In the genomic region with DNA sequence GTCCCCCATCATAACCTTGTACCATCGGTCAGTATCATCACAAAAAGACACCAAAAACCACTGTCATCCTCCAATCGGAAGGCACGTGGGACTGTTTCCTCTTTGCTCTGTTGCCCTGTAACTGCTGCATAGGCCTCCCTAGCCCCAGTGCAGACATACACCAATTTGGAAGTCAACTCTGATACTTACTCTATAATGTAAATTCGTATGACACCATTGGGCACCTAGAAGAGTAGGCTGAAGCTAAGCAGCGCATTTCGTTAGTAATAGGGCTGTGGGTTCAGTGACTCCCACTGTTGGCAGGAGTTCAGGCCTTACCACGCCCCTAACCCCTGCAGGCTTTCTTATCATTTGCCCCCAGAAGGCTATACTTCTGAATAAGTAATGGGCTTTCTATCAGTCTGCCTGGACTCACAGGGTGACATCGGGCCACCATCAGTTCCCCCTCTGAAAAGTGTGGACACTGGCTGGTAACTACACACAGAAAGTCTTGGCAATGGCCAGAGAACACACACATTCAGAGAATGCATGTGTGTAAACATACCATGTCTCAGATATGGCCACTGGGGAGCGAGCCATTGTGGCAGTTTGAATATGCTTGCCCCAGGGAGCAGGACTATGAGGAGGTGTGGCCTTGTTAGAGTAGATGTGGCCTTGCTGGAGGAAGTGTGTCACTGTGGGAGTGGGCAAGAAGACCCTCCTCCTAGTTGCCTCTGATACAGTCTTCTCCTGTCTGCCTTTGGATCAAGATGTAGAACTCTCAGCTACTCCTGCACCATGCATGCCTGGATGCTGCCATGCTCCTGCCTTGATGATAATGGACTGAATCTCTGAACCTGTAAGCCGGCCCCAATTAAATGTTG, we compare ENCODE assay signal across 18 mouse cellular contexts.
DNase-seq lines count a peak whose midpoint lies in the region; ATAC-seq and TF ChIP-seq lines count a peak whose summit lies in the region.
"Had no signal": no experiment of that assay in that cellular context is flagged by ENCODE, and none has a peak within 500 bp of the region (broad histone marks: within the 10 kb centered on the region; RNA-seq: fewer than 3 reads in every experiment).

No protein-coding gene starts in this region.

- peaks cover 30% of the 10 kb centered on the region for H3K4me1 ChIP-seq in liver, embryonic 12.5 days
- peaks cover 20% of the 10 kb centered on the region; the same call in 1 of the 2 replicates for H3K4me1 ChIP-seq in thymus, adult 2 months (replicated peaks; ENCODE audit: control insufficient read depth, insufficient read depth, low read length)
- H3K4me1 ChIP-seq: heart, embryonic 12.5 days had no signal

- TF ChIP-seq CTCF in thymus, adult 2 months (IDR thresholded peaks at IDR 0.05; ENCODE audit: borderline replicate concordance, control insufficient read depth, extremely low read depth, insufficient read depth, low read length, poor library complexity), result no peak

- TF ChIP-seq POLR2A in thymus, adult 2 months (IDR thresholded peaks at IDR 0.05; ENCODE audit: control insufficient read depth, extremely low read depth, insufficient read depth, low read length, poor library complexity), result no peak

- H3K36me3 ChIP-seq in liver, embryonic 12.5 days, result no peaks in the 10 kb centered on the region
- no peaks in the 10 kb centered on the region for H3K36me3 ChIP-seq in thymus, adult 2 months (ENCODE audit: control insufficient read depth, insufficient read depth, low read length)
- H3K36me3 ChIP-seq: heart, embryonic 12.5 days had no signal

- no peak overlapping the region for H3K4me3 ChIP-seq in liver, embryonic 12.5 days
- no peak overlapping the region for H3K4me3 ChIP-seq in thymus, adult 2 months (ENCODE audit: control insufficient read depth, insufficient read depth, low read length)
- H3K4me3 ChIP-seq: heart, embryonic 12.5 days had no signal

- peak; percentile 81 for DNase-seq in heart, adult 11 months
- DNase-seq in heart, postnatal 4 days, result no peak
- DNase-seq in c-Kit-positive CD71-positive TER-119-negative erythroid progenitor cells, embryonic 14.5 days (ENCODE audit: low read depth), result peak; percentile 72
- peak; percentile 40 to 78 for DNase-seq in spleen, postnatal 10 days (ENCODE audit: low spot score in 2 of 2)
- no peak for DNase-seq in right cerebral cortex, postnatal 10 days (ENCODE audit: low spot score in 2 of 2)
- DNase-seq in thymus, adult 2 months, result no peak
- DNase-seq in thymus, postnatal 0 days (ENCODE audit: low spot score), result no peak
- DNase-seq: adrenal gland, postnatal 10 days; cerebellum, adult 9-10 months; lung, embryonic 14.5 days; right cerebral cortex, postnatal 25 days had no signal

- ATAC-seq in liver, embryonic 12.5 days, result peak; percentile 96
- ATAC-seq: forebrain, embryonic 14.5 days; hindbrain, embryonic 16.5 days; intestine, postnatal 0 days had no signal

- H3K27me3 ChIP-seq in liver, embryonic 12.5 days (replicated peaks), result no peaks in the 10 kb centered on the region
- H3K27me3 ChIP-seq in thymus, adult 2 months (ENCODE audit: control insufficient read depth, insufficient read depth, low read length), result no peaks in the 10 kb centered on the region
- H3K27me3 ChIP-seq: CH12.LX; heart, embryonic 12.5 days had no signal

- H3K27ac ChIP-seq in liver, embryonic 12.5 days, result peak overlapping the region; percentile 75
- H3K27ac ChIP-seq in thymus, adult 2 months (ENCODE audit: control insufficient read depth, insufficient read depth, low read length), result no peak overlapping the region
- H3K27ac ChIP-seq: kidney, postnatal 0 days had no signal

- H3K4me2 ChIP-seq in liver, embryonic 12.5 days, result peak overlapping the region; percentile 42
- H3K4me2 ChIP-seq: heart, embryonic 12.5 days; lung, embryonic 14.5 days had no signal

- peak overlapping the region; percentile 14; the same call in 1 of the 2 replicates for H3K9ac ChIP-seq in liver, embryonic 12.5 days
- H3K9ac ChIP-seq: heart, embryonic 12.5 days; lung, embryonic 14.5 days had no signal

- no peaks in the 10 kb centered on the region for H3K9me3 ChIP-seq in liver, embryonic 12.5 days (replicated peaks)
- H3K9me3 ChIP-seq: heart, embryonic 12.5 days had no signal

- 39% methylated on average over 10 of the region's 10 CpGs for WGBS in liver, embryonic 12.5 days (ENCODE audit: insufficient replicate concordance)
- WGBS in thymus, adult 2 months, result 92% methylated on average over 10 of the region's 10 CpGs

Comparison
In these comparisons a context has a peak if more than half of its experiments do, and no peak if none do; other contexts are left out.
1. DNase-seq: peak in heart, adult 11 months (single experiment), c-Kit-positive CD71-positive TER-119-negative erythroid progenitor cells, embryonic 14.5 days (single experiment) and spleen, postnatal 10 days (2 of 2); none in heart, postnatal 4 days (single experiment), right cerebral cortex, postnatal 10 days (0 of 2), thymus, adult 2 months (single experiment) and thymus, postnatal 0 days (single experiment).